Mouse (Mus musculus) cerebellum, adult 8-10 months (tissue): Measurements from ENCODE around the gene Them4.
"Not testable (repeated sequence)": the region's sequence is repeated elsewhere in the genome, so short reads cannot be mapped to it uniquely, and the experiment has no call there.

Experiments used
- DNase-seq: peaks from one replicate; pipeline ENCODE4 v3.0.0; 2022

Gene Them4

GRCm38 (mm10) chr3:94309633-94310363 lies at the start of gene Them4:
TSS of gene Them4 (plus strand) at chr3:94310089.
- DNase-seq, result peak; percentile 95

GRCm38 (mm10) chr3:94260598-94260997 lies 49.3 kb upstream of the Them4 start:
- DNase-seq, result no peak

- not testable (repeated sequence) for DNase-seq
Measured at GRCm38 (mm10) chr3:94263736-94264135, 46.2 kb upstream of the Them4 start, which contains the start of gene Gm4778. TSS of gene Gm4778 (plus strand) at chr3:94264036.

GRCm38 (mm10) chr3:94275991-94276390 lies 33.9 kb upstream of the Them4 start:
- no peak for DNase-seq

- DNase-seq, result no peak
Measured at GRCm38 (mm10) chr3:94305457-94305856, 4.4 kb upstream of the Them4 start.

GRCm38 (mm10) chr3:94306975-94307374 lies 2.9 kb upstream of the Them4 start:
- no peak for DNase-seq

- DNase-seq, result peak; percentile 18
Measured at GRCm38 (mm10) chr3:94310491-94310890, 602 bp downstream of the Them4 start.

- DNase-seq, result no peak
Measured at GRCm38 (mm10) chr3:94310911-94311310, 1.0 kb downstream of the Them4 start.

GRCm38 (mm10) chr3:94311376-94311775 lies 1.5 kb downstream of the Them4 start:
- no peak for DNase-seq

GRCm38 (mm10) chr3:94328681-94329080 lies 18.8 kb downstream of the Them4 start:
- no peak for DNase-seq

DNA sequence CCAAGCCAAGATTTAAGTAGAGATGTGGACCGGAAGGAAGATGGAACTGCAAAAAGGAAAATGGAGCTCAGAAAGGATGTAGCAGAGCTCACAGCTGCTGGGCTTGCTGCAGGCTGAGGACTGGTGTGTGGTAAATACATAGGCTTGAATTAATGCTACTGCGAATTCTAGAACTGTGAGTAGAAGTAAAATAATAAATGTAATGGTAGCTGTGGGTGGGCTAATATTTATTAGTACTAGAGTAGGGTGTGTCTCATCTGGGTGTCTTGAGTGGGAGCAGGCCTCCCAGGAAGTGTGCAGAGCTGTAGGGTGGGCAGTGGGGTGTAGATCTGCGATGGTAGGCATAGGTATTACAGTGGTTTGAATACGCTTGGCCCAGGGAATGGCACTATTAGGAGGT lies 24.6 kb downstream of the Them4 start:
- DNase-seq, result no peak

DNA sequence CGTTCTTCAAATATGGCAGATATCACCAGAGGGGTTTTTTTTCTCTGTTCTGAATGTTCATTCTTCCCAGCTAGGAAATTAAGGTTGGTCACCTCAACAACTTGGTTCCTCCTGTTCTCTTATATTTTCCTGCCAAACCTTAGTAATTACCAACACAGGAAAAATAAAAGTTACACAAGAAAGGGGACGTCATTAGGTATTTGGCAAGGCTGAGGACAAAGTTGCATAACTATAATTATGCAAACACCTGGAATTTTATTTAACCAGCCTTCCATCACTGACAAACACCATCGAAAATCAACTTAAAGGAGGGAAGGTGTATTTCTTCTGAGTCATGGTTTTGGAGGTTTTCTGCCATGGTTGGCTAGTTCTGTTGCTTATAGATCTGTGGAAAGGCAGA lies 28.6 kb downstream of the Them4 start:
- DNase-seq, result no peak

GRCm38 (mm10) chr3:94341959-94342422 lies 32.1 kb downstream of the Them4 start, which contains the start of gene Them5:
TSS of gene Them5 (plus strand) at chr3:94342099.
- DNase-seq, result no peak

GRCm38 (mm10) chr3:94342552-94342951 lies 32.7 kb downstream of the Them4 start:
- no peak for DNase-seq

DNA sequence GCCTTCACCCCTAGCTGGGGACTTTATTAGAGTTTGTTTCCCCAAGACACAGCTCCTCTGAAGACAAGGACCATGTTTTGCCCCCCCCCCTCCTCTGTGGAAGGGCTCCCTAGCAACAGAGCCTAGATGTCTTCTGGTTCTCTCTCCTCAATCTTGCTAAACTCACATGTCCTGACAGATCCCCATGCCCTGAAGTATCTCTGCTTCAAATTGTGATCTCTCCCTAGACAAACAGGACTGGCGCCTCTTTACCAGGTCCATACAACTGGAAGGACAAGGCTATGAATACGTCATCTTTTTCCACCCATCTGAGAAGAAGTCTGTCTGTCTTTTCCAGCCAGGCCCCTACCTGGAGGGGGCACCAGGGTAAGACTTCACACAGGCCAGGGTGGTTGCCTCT lies 34.3 kb downstream of the Them4 start:
- DNase-seq, result no peak

DNA sequence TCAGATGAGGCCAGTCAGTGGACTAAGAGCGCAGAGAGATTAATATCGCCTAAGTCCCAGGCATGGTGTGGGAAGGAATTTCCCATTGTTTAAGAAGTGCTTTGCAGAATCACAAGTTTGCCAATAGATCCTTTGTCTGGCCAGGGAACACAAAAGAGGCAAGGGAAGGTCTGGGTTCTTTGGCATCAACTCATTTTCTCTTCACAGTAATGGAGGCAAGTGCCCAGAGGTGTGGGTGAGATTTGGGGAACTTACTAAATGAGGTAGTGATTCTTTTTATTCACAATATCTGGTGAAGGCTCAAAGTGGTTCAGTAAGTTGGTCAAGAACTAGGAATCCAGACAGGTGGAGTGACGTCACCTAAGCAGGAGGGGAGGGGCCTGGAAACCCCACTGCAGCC lies 35.0 kb downstream of the Them4 start:
- no peak for DNase-seq

- DNase-seq, result no peak
Measured at GRCm38 (mm10) chr3:94348146-94348545, 38.3 kb downstream of the Them4 start.

DNA sequence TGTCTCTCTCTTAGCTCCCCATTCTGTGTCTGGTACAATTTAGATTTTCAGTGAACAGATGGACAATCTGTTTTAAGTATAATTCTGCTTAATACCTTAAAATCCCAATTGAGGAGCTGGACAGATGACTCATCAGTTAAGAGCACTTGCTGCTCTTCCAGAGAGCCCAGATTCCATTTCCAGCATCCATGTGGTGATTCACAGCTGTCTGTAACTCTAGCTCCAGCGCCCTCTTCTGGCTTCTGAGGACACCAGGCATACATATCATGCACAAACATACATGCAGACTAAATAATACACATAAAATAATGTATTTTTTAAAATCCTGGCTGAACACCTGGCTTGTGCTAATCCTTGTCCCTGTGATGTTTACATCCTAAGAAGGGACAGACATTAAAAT lies 50.9 kb downstream of the Them4 start:
- DNase-seq, result no peak

- DNase-seq, result no peak
Measured at GRCm38 (mm10) chr3:94362138-94362537, 52.2 kb downstream of the Them4 start, which contains the start of gene C2cd4d. TSS of gene C2cd4d (plus strand) at chr3:94362438.

- DNase-seq, result peak; percentile 60
Measured at GRCm38 (mm10) chr3:94363291-94364153, 53.6 kb downstream of the Them4 start.

- DNase-seq, result no peak
Measured at GRCm38 (mm10) chr3:94364154-94364526, 54.3 kb downstream of the Them4 start.

GRCm38 (mm10) chr3:94366761-94367160 lies 56.9 kb downstream of the Them4 start:
- DNase-seq, result peak; percentile 82

DNA sequence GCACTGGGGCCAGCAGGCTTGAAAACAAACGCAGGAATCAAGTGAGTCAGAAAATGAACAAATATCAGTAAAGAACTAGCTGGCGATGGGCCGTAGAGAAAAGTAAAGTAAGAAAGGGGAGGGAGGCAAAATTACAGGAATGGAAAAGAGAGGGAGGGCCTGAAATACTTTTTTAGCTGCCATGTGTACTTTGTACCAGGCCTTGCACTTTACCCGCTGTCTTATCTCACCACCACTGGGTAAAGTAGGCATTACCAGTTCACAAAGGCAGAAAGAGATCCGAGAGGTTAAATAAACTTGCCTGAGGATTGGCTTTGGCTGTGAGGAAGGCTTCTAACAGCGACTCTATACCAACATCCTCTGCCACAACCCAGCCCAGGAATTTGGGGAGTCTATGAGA lies 57.6 kb downstream of the Them4 start:
- DNase-seq, result no peak

GRCm38 (mm10) chr3:94368631-94369030 lies 58.7 kb downstream of the Them4 start:
- no peak for DNase-seq
